Mouse (Mus musculus) left cerebral cortex, adult 11 months (tissue): Measurements from ENCODE around the gene Sult2a5.

Experiments
- DNase-seq: peaks from one replicate; pipeline ENCODE4 v3.0.0; 2022; ENCODE audit warnings: low spot score

Gene Sult2a5

GRCm38 (mm10) chr7:13623667-13624066, at the start of gene Sult2a5:
Sult2a5 (plus strand) TSS chr7:13623967.
- no peak for DNase-seq
